Mouse (Mus musculus) liver, embryonic 14.5 days (tissue): ENCODE data around the gene Med14.

Experiments used
- CTCF ChIP-seq: IDR thresholded peaks from 2 replicates; pipeline ENCODE4 v1.5.1; 2016; ENCODE audit warnings: antibody characterized with exemption, low read depth, control low read depth
- EP300 ChIP-seq: IDR thresholded peaks from 2 replicates; pipeline ENCODE4 v1.6.1; 2016; ENCODE audit warnings: antibody characterized with exemption, low read depth

DNA sequence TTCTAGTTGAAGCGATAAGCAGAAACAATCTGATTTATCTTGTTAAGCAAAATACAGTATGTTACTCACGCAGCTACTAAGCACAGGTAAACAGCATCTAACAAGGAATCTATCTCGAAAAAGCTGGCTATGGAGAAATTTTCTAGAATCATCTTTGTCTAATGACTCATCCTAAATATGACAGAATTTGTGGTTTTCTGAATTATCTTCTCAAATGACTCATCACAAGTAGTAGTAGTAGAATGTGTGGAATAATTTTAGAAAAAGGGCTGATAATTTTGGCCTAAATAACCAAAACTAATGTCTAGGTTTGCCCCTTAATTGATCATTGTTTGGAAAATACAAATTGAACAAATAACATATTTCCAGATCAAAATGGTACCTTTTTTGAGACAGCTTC lies 15.1 kb downstream of the Med14 start:
- TF ChIP-seq CTCF = no peak
- TF ChIP-seq EP300 = no peak
